Mouse (Mus musculus): ENCODE results near the gene Lingo2. TPM values are rescaled to one million over a fixed set of nuclear protein-coding genes. Genes with fewer than 3 reads are reported as not detected.
A peak's percentile ranks its signal among the peaks of the same experiment; 100 is the strongest.

Lingo2 gene
- polyA plus RNA-seq, 1 experiment from 2014 or later: not detected

DNA sequence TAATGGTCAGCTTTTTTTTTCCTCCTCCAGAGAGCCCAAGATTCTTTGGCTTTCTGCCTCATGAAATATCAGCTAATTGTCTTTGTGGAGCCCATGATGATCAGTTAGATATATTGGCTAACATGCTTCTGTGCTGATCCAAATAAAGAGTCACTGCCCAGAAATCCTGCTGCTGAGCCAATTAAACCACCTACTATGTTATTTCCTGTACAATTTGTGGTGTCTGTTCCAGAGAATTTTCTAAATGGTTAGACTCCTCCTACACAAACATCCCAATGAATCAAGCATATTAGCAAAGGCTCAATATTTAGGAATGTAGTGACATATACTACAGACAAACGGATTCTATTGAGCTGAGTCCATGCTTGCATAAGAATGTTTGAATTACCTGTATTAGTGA is 619.8 kb downstream of the Lingo2 start:
- H3K79me2 ChIP-seq (ENCODE audit: inconsistent target): no peaks in the 10 kb centered on the region
- H3K36me3 ChIP-seq (ENCODE audit: inconsistent target): no peaks in the 10 kb centered on the region
- no peak overlapping the region for H3K27ac ChIP-seq
- no peak overlapping the region for H3K4me3 ChIP-seq (ENCODE audit: inconsistent target)
- whole genome bisulfite sequencing (ENCODE audit: missing documents): 33% methylated on average over 1 of the region's 1 CpGs

GRCm38 (mm10) chr4:36325603-36326002 is 625.9 kb downstream of the Lingo2 start:
- Histone ChIP-seq H3K4me3 (ENCODE audit: inconsistent target) (no peak overlapping the region), H3K27ac (no peak overlapping the region), H3K79me2 (ENCODE audit: inconsistent target) (no peaks in the 10 kb centered on the region), H3K36me3 (ENCODE audit: inconsistent target) (no peaks in the 10 kb centered on the region)

DNA sequence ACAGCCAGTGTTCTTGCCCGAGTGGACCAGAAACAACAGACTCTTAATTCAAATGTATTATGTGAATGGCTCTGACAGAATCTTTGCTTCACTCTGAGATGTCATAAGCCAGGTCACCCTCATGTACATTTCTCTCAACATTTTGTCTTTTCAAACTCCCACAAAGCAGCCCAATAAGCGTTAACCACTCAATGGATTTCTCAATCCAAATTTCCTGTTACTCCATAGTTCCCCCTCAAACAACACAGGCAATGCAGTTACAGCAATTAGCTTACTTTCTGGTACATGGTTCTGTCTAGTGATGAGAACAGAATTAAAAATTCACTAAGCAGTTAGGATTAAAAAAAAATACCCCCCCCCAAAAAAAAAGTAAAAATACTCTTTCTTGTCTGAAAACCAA is 638.5 kb downstream of the Lingo2 start:
- 59% methylated on average over 2 of the region's 2 CpGs for WGBS (ENCODE audit: missing documents)
- Histone ChIP-seq H3K79me2 (ENCODE audit: inconsistent target) (no peaks in the 10 kb centered on the region), H3K36me3 (ENCODE audit: inconsistent target) (no peaks in the 10 kb centered on the region), H3K27ac (no peak overlapping the region), H3K4me3 (ENCODE audit: inconsistent target) (no peak overlapping the region)

DNA sequence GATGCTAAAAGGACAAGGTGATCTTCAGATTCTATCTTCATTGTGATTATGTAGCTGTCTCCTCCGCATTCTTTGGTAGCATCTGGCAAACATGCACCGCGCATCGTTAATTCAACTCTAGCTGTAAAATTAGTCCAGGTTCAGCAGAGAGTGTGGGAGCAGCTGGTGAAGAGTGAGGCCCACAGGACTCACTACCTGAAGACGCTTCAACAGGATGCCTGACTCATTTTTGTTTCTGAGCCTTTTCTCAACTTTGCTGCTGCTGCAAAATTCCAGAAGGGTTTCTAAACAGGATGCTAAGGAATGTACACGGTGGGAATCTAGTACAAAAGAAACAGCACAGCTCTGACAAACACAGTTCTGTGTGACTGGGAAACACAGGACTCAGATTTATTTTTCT is 640.1 kb downstream of the Lingo2 start:
- Histone ChIP-seq H3K27ac (no peak overlapping the region), H3K79me2 (ENCODE audit: inconsistent target) (no peaks in the 10 kb centered on the region), H3K36me3 (ENCODE audit: inconsistent target) (no peaks in the 10 kb centered on the region), H3K4me3 (ENCODE audit: inconsistent target) (no peak overlapping the region)
- WGBS (ENCODE audit: missing documents): 93% methylated on average over 6 of the region's 6 CpGs

DNA sequence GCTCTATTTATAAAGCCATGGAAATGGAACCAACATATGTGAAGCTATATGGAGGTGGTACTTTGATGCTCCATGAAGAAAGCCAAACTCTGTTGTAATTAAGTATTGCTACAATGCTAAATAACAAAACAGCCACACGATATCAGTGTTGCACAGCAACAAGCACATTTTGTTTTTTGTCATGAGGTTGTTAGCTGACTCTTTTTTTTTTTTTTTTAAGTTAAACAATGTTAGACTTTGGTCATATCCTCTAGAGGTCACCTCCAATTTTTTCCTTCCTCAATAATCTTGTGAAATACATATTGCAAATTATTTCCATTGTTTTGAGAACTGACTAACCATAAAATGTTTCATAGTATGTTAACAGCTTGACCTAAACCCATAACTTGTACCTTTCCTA is 646.3 kb downstream of the Lingo2 start:
- Histone ChIP-seq H3K79me2 (ENCODE audit: inconsistent target) (no peaks in the 10 kb centered on the region), H3K4me3 (ENCODE audit: inconsistent target) (no peak overlapping the region), H3K27ac (no peak overlapping the region), H3K36me3 (ENCODE audit: inconsistent target) (no peaks in the 10 kb centered on the region)
- WGBS (ENCODE audit: missing documents): 87% methylated on average over 1 of the region's 1 CpGs

DNA sequence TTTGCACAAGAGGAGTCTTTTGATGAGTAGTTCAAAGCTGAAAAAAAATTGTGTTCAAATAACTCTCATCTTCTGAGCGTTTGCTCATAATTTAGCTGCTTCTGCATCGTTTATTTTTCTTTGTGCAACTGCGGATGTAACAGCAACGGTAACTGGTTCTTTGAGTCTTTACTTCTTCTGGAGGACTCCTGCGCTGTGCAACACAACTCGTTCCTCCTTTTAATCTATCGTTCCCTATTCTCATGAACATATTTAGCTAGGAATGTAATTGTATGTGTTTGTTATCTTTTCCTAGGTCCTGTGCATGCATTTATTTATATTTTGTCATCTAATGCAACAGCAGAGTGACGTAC is 661.9 kb downstream of the Lingo2 start:
- 4% methylated on average over 8 of the region's 8 CpGs for WGBS (ENCODE audit: missing documents)

GRCm38 (mm10) chr4:36288813-36289700 is 662.5 kb downstream of the Lingo2 start:
- WGBS (ENCODE audit: missing documents): 1% methylated on average over 17 of the region's 17 CpGs
- Histone ChIP-seq H3K27ac (no peak overlapping the region), H3K79me2 (ENCODE audit: inconsistent target) (no peaks in the 10 kb centered on the region), H3K4me3 (ENCODE audit: inconsistent target) (peak overlapping the region; percentile 9; the same call in 1 of the 2 replicates), H3K36me3 (ENCODE audit: inconsistent target) (no peaks in the 10 kb centered on the region)

More for the DNA sequence above, 661.9 kb downstream of the Lingo2 start:
- Histone ChIP-seq H3K27ac (no peak overlapping the region), H3K79me2 (ENCODE audit: inconsistent target) (no peaks in the 10 kb centered on the region), H3K36me3 (ENCODE audit: inconsistent target) (no peaks in the 10 kb centered on the region), H3K4me3 (ENCODE audit: inconsistent target) (no peak overlapping the region; the same call in 1 of the 2 replicates)

DNA sequence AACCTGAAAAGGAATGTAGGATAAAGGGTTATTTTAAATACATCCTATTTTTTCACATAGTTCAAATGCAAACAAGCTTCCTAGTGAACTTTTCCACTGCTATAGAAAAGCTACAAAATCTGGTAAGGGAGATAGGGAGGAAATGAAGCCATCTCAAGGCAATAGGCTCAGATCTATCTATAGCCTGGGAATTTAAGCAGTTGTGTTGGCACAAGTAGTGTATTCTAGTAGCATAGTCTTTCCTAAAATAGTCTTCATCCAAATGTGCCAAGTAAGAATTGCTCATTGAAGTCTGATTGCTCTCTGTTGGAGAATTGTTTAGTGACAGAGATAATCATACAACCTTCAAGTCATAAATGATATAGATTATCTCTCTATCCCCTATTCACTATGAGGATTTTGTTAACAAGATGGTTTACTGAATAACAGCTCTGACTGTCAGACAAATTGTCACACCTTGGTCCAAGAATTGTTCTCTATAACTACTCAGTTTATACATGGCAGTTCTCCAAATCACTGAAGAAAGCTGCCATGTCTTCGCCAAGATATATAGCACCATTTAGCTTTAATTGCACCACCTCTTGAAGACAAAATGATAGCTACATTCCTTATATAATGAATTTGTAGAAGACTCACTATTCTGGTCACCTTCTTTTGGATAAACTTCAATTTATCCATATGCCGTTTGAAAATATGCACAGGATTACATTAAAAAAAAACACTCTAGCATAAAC is 688.9 kb downstream of the Lingo2 start:
- Histone ChIP-seq H3K36me3 (ENCODE audit: inconsistent target) (no peaks in the 10 kb centered on the region), H3K27ac (no peak overlapping the region), H3K4me3 (ENCODE audit: inconsistent target) (no peak overlapping the region), H3K79me2 (ENCODE audit: inconsistent target) (no peaks in the 10 kb centered on the region)
- WGBS (ENCODE audit: missing documents): 100% methylated on average over 2 of the region's 2 CpGs

DNA sequence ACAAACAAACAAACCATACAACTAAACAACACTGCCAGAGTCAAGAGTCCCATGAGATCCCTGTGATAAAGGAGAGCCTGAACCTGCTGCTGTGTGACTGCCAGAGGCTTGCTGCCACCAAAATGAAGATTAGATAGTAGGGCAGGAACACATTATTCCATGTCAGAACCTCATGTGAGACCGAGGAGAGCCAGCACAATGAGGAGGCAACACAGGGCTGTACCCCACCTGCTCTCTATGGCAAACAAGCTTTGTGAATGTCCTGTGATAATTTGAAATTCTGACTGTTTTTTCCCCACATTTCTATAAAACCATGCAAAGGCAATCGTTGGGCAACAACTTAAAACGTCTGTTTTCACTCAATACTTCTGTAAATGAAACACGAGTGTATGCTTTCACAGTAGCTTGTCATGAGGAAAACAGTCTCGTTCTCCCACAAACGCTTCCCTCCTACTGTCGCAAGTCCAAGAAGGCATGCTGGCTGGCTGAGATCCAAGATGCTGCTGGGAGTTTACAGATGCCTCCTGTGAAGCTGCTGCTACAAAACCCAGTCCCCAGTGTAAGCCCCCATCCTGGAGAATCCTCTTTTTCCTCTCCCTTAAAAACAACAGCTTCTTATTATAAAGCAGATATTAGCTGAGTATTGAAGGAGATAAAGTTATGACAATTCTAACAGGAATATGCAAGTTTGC is 765.2 kb downstream of the Lingo2 start:
- no peak overlapping the region for H3K4me3 ChIP-seq (ENCODE audit: inconsistent target)

DNA sequence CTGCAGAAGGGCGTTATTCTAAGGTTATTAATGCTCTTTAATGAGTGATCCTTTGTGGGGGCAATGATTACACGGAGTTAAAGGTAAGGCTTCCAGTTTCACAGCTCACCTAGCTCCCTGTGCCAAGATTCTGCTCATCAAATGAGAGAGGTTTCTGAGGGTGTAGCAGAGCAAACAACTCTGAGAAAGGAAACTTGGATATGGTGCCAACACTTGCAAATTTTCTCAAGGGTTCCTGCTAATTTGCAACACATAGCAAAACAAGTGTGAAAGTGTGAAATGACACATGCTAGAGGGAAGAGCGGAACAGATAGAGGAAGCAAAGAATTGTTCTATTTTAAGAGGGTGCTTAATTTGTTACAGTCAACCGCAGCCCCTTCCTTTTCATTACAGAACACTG is 767.9 kb downstream of the Lingo2 start:
- Histone ChIP-seq H3K36me3 (ENCODE audit: inconsistent target) (no peaks in the 10 kb centered on the region), H3K79me2 (ENCODE audit: inconsistent target) (no peaks in the 10 kb centered on the region), H3K27ac (no peak overlapping the region), H3K4me3 (ENCODE audit: inconsistent target) (no peak overlapping the region)
- 35% methylated on average over 4 of the region's 4 CpGs for WGBS (ENCODE audit: missing documents)

More for the DNA sequence above, 765.2 kb downstream of the Lingo2 start:
- H3K36me3 ChIP-seq (ENCODE audit: inconsistent target): no peaks in the 10 kb centered on the region
- no peaks in the 10 kb centered on the region for H3K79me2 ChIP-seq (ENCODE audit: inconsistent target)
- no peak overlapping the region for H3K27ac ChIP-seq
- WGBS (ENCODE audit: missing documents): 50% methylated on average over 7 of the region's 7 CpGs

DNA sequence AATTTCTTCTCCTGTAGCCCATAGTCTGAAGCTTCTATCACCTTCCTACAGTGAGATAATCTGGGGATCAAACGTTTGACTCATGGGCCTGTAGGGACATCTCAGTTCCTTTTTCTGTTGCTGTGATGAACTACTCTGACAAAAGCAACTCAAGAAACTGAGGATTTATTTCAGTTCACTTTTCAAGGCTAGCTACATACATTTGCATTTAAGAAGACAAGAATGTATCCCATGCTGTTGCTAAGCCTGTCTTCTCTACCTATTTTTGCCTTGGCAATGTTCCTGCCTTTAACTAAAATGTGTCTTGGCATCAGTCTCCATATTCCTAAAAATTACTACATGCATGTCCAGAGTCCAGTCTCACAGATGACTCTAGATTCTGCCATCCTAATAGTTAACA is 781.4 kb downstream of the Lingo2 start:
- WGBS (ENCODE audit: missing documents): 33% methylated on average over 1 of the region's 1 CpGs
- H3K79me2 ChIP-seq (ENCODE audit: inconsistent target): no peaks in the 10 kb centered on the region
- H3K4me3 ChIP-seq (ENCODE audit: inconsistent target): no peak overlapping the region
- H3K36me3 ChIP-seq (ENCODE audit: inconsistent target): no peaks in the 10 kb centered on the region
- no peak overlapping the region for H3K27ac ChIP-seq

- no peaks in the 10 kb centered on the region for H3K79me2 ChIP-seq (ENCODE audit: inconsistent target)
- no peaks in the 10 kb centered on the region for H3K36me3 ChIP-seq (ENCODE audit: inconsistent target)
- H3K27ac ChIP-seq: no peak overlapping the region
- H3K4me3 ChIP-seq (ENCODE audit: inconsistent target): no peak overlapping the region
These were observed 820.2 kb downstream of the Lingo2 start for GRCm38 (mm10) chr4:36131341-36131740.

DNA sequence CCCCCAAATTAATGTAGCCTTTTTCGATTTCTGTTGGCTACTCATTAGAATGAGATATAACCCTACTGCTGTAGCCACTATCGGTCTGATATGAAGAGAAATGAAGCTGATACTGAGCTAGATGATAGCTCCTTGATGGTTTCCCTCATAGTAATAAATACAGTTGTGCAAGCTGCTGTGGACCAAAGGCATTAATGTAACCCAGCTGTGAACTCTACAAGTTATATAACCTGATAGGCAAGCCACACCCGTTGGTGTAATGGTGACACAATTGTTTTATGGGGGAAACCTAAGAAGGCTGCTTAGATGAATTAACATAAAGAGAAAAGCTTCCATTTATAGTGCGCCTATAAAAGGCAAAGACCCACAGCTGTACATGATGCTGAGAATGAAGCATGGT is 856.1 kb downstream of the Lingo2 start:
- Histone ChIP-seq H3K27ac (no peak overlapping the region), H3K36me3 (ENCODE audit: inconsistent target) (no peaks in the 10 kb centered on the region), H3K4me3 (ENCODE audit: inconsistent target) (no peak overlapping the region), H3K79me2 (ENCODE audit: inconsistent target) (no peaks in the 10 kb centered on the region)
- WGBS (ENCODE audit: missing documents): 75% methylated on average over 4 of the region's 4 CpGs

DNA sequence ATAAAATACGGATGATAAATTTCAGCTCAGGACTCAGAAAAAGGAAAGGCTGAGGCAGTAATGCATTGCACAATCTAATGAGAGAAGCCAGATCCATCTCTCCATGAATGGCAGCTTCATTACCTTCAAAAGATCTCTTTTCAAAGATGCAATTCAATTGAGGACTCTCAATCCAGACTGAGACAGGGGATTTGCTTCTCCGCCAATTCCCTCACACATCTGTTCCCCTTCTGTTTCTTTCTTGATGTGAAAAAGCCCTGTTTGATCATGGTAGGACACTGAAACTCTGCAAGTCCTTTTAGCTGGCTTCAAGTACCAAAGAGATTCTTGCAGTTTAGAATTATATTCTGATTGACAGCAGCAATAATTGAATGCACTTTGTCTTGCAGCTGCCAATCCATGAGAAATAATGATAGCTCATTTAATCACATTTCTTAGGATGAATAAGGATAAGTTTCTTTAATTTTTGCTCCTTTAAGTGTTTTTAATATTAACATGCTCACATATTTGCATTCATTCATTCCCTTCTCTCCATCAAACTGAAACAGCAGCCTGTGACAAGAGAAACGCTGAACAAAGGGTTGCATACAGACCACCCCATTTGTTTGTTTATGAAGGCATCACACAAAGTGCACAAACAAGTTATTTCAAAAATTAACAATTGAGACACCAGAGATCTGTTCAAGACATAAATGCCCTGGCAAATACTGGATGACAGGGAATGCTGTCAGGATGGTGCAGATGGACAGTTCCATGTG is 870.3 kb downstream of the Lingo2 start:
- Histone ChIP-seq H3K27ac (no peak overlapping the region), H3K79me2 (ENCODE audit: inconsistent target) (no peaks in the 10 kb centered on the region), H3K36me3 (ENCODE audit: inconsistent target) (no peaks in the 10 kb centered on the region), H3K4me3 (ENCODE audit: inconsistent target) (no peak overlapping the region)
- 94% methylated on average over 3 of the region's 3 CpGs for WGBS (ENCODE audit: missing documents)

Data from macrophage (primary cell).